Comparison of ENCODE assay signal across 8 mouse cellular contexts in genomic region chr6:34862791-34863403, GRCm38 (mm10). TPM values are rescaled to one million over a fixed set of nuclear protein-coding genes. Genes with fewer than 3 reads are reported as not detected.
DNase-seq lines count a peak whose midpoint lies in the region; ATAC-seq and TF ChIP-seq lines count a peak whose summit lies in the region.

Gene Tmem140, plus strand, starts transcription at chr6:34863146.

- H3K4me1 ChIP-seq in intestine, embryonic 15.5 days (replicated peaks), result peaks cover 15% of the 10 kb centered on the region; the same call in 1 of the 2 replicates
- H3K4me1 ChIP-seq in lung, embryonic 15.5 days, result peaks cover 45% of the 10 kb centered on the region
- H3K4me1 ChIP-seq in stomach, postnatal 0 days (replicated peaks; ENCODE audit: control insufficient read depth, insufficient read depth), result peaks cover 3% of the 10 kb centered on the region

- no peaks in the 10 kb centered on the region for H3K9me3 ChIP-seq in intestine, embryonic 15.5 days
- H3K9me3 ChIP-seq in lung, embryonic 15.5 days, result no peaks in the 10 kb centered on the region
- no peaks in the 10 kb centered on the region for H3K9me3 ChIP-seq in stomach, postnatal 0 days (ENCODE audit: control insufficient read depth, low read length)

- ATAC-seq in intestine, embryonic 15.5 days, result peak; percentile 64
- ATAC-seq in lung, embryonic 15.5 days (ENCODE audit: borderline replicate concordance, extremely low read depth, low FRiP score, low TSS enrichment), result peak; percentile 15; the same call in 1 of the 2 replicates
- ATAC-seq in stomach, postnatal 0 days (ENCODE audit: low FRiP score, low TSS enrichment), result peak; percentile 69

- peak within 1 kb of the TSS; percentile 46 for H3K4me2 ChIP-seq in intestine, embryonic 15.5 days (replicated peaks)
- H3K4me2 ChIP-seq in lung, embryonic 15.5 days, result peak within 1 kb of the TSS; percentile 56
- peak within 1 kb of the TSS; percentile 45 for H3K4me2 ChIP-seq in stomach, postnatal 0 days (replicated peaks; ENCODE audit: low read depth)

- peak within 1 kb of the TSS; percentile 96 for H3K27ac ChIP-seq in gastrocnemius, adult 2 months
- no peak within 1 kb of the TSS for H3K27ac ChIP-seq in intestine, embryonic 15.5 days
- H3K27ac ChIP-seq in lung, embryonic 15.5 days, result peak within 1 kb of the TSS; percentile 70
- peak within 1 kb of the TSS; percentile 79 for H3K27ac ChIP-seq in stomach, postnatal 0 days (replicated peaks)

- intact Hi-C loops in gastrocnemius, adult 2 months (cut with DNase I), result loop anchor here (2.0 to 10.0 kb wide), 4 partner anchors 14 to 378 kb away; partner anchors contain the start of gene Agbl3

- H3K27me3 ChIP-seq in intestine, embryonic 15.5 days (replicated peaks), result no peaks in the 10 kb centered on the region
- H3K27me3 ChIP-seq in lung, embryonic 15.5 days, result no peaks in the 10 kb centered on the region
- H3K27me3 ChIP-seq in stomach, postnatal 0 days (ENCODE audit: control insufficient read depth, insufficient read depth, low read length), result no peaks in the 10 kb centered on the region

- peak; percentile 56 for DNase-seq in urinary bladder, postnatal 14 days (ENCODE audit: low spot score)
- DNase-seq in urinary bladder, postnatal 10 days (ENCODE audit: low spot score), result no peak
- DNase-seq in gastrocnemius, adult 2 months, result peak; percentile 66
- peak; percentile 51 for DNase-seq in stomach, postnatal 0 days (ENCODE audit: low spot score)
- DNase-seq in left cerebral cortex, adult 11 months (ENCODE audit: low spot score), result no peak
- DNase-seq in cerebellum, adult 11 months, result no peak

- TF ChIP-seq CTCF in gastrocnemius, adult 2 months (IDR thresholded peaks at IDR 0.05), result no peak
- no peak for TF ChIP-seq CTCF in stomach, postnatal 0 days (IDR thresholded peaks at IDR 0.05; ENCODE audit: low read depth)

- WGBS in intestine, embryonic 15.5 days, result 19% methylated on average over 11 of the region's 11 CpGs
- 17% methylated on average over 11 of the region's 11 CpGs for WGBS in lung, embryonic 15.5 days
- 15% methylated on average over 11 of the region's 11 CpGs for WGBS in stomach, postnatal 0 days

- H3K9ac ChIP-seq in intestine, embryonic 15.5 days, result no peak within 1 kb of the TSS
- peak within 1 kb of the TSS; percentile 43 for H3K9ac ChIP-seq in lung, embryonic 15.5 days
- H3K9ac ChIP-seq in stomach, postnatal 0 days (ENCODE audit: low read length), result peak within 1 kb of the TSS; percentile 35

- H3K4me3 ChIP-seq in gastrocnemius, adult 2 months, result peak within 1 kb of the TSS; percentile 86
- peak within 1 kb of the TSS; percentile 20; the same call in 1 of the 2 replicates for H3K4me3 ChIP-seq in intestine, embryonic 15.5 days (replicated peaks)
- H3K4me3 ChIP-seq in lung, embryonic 15.5 days, result peak within 1 kb of the TSS; percentile 29
- peak within 1 kb of the TSS; percentile 32 for H3K4me3 ChIP-seq in stomach, postnatal 0 days (ENCODE audit: low read depth, low read length)

- no peak for TF ChIP-seq EP300 in stomach, postnatal 0 days (optimal IDR thresholded peaks at IDR 0.05)

- no peaks in the 10 kb centered on the region for H3K36me3 ChIP-seq in intestine, embryonic 15.5 days
- H3K36me3 ChIP-seq in lung, embryonic 15.5 days, result no peaks in the 10 kb centered on the region
- H3K36me3 ChIP-seq in stomach, postnatal 0 days (ENCODE audit: control insufficient read depth, insufficient read depth, low read length), result no peaks in the 10 kb centered on the region

RNA-seq across cellular contexts. Expression of gene Tmem140, which starts in this region (rescaled TPM):
- 10 to 100 TPM; 26.4 to 32.9 TPM for total RNA-seq in gastrocnemius, adult 2 months (2021)
- polyA plus RNA-seq in intestine, embryonic 15.5 days (2015; fragmentation: Nextera tagmentation; extraction: Ambion mirVana), result 1.7 and 1.8 TPM in 2 replicates
- polyA plus RNA-seq in lung, embryonic 15.5 days (2015; fragmentation: Nextera tagmentation; extraction: Ambion mirVana), result 4.9 and 5.4 TPM in 2 replicates
- 7.8 and 8.3 TPM in 2 replicates for polyA plus RNA-seq in stomach, postnatal 0 days (2015; fragmentation: Nextera tagmentation; extraction: Ambion mirVana)

Comparison
In these comparisons a context has a peak if more than half of its experiments do, and no peak if none do; other contexts are left out.
1. DNase-seq: peak in urinary bladder, postnatal 14 days (single experiment), gastrocnemius, adult 2 months (single experiment) and stomach, postnatal 0 days (single experiment); none in urinary bladder, postnatal 10 days (single experiment), left cerebral cortex, adult 11 months (single experiment) and cerebellum, adult 11 months (single experiment).
2. H3K4me3 ChIP-seq: peak in every context shown above with its lines; median percentile 86 in gastrocnemius, adult 2 months; 32 in stomach, postnatal 0 days; 29 in lung, embryonic 15.5 days; 20 in intestine, embryonic 15.5 days.
3. ATAC-seq: peak in every context shown above with its lines; median percentile 69 in stomach, postnatal 0 days; 64 in intestine, embryonic 15.5 days; 15 in lung, embryonic 15.5 days.
4. Peak in every context shown above with its lines, with median percentiles within 50 percentile points of each other: H3K4me2 ChIP-seq.